Mouse (Mus musculus) right cerebral cortex, adult 18-20 months (tissue): Measurements from ENCODE around the gene Fam183b.

ENCODE experiments used
- DNase-seq: peaks from one replicate; pipeline ENCODE4 v3.0.0; 2022; ENCODE audit warnings: mixed read lengths

The Fam183b gene

GRCm38 (mm10) chr11:58752434-58752833, 49.3 kb downstream of the Fam183b start, which contains the start of gene Olfr316:
TSS of gene Olfr316 (plus strand) at chr11:58752734.
- no peak for DNase-seq

GRCm38 (mm10) chr11:58751096-58751495, 50.7 kb downstream of the Fam183b start:
- peak; percentile 54 for DNase-seq
